Mouse (Mus musculus) naive thymus-derived CD4-positive, alpha-beta T cell, adult 2 months (primary cell): ENCODE measurements around the gene Tcea3.

Experiments used
- DNase-seq: peaks from one replicate; pipeline ENCODE4 v3.0.0-alpha.2; 2011; ENCODE audit warnings: low read depth

Tcea3 gene

DNA sequence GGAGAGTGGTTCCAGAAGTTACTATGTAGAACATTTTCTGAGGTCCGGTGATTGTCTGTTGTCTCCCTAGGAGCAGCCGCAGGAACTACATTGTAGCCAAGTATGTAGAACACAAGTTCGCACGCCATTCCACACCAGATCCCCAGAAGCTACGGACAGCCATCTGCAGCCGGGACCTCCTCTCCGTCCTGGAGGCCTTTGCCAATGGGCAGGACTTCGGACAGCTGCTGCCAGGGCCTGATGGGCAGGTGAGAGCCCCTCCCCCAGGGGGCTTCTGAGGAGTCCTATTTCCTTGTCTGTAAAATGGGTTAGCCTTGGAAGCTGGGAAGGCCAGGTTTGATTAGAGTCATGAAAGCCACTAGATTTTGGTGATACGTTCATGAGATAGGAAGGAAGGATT is 8.4 kb upstream of the Tcea3 start:
- no peak for DNase-seq

DNA sequence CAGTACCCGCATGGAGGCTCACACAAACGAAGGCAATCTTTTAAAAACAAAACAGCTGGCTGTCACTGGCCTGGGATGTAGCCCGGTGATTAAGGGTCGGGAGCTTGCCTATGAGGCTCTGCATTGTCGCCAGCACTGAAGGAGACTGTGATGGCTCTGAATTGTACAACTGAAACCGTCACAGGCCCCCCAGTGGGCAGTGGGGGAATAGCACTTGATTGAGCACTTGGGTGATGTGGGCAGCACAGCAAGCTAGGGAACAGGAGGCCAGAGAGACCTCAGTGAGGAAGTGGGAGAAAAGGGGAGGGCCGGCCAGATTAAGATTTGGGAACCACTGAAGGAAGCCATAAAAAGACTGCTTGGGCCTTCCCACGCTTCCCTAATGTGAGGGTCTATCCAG is 7.9 kb upstream of the Tcea3 start:
- DNase-seq = peak; percentile 84

DNA sequence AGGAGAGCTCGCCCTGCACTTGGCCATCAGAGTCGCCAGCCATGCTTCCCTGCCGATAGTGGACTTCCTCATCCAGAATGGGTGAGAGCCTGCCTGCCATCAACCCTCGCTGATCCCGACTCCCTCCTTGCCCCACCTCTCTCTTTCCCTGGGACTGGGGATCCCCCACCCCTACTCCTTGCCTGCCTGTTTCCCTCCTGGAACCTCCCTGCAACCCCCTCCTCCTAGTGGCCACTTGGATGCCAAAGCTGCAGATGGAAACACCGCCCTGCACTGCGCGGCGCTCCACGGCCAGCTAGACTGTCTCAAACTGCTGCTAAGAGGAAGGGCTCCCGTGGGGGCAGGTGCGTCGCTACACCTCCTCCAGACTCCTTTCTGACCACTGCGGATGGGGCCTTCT is 7.4 kb upstream of the Tcea3 start:
- no peak for DNase-seq

DNA sequence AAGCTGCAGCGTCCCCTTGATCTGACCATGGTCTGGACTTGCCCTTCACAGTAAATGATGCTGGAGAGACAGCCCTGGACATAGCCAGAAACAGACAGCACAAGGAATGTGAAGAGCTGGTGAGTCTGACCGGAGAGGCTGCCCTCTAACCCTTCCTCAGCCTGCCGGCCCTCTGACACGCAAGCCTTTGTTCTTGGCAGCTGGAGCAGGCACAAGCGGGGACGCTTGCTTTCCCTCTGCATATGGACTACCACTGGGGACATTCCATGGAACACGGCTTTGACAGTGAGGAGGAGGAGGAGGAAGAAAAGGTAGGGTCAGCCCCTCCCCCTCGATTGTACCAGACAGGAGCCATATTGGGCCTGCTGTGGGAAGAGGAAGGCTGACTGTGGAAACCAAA is 6.6 kb upstream of the Tcea3 start:
- no peak for DNase-seq

DNA sequence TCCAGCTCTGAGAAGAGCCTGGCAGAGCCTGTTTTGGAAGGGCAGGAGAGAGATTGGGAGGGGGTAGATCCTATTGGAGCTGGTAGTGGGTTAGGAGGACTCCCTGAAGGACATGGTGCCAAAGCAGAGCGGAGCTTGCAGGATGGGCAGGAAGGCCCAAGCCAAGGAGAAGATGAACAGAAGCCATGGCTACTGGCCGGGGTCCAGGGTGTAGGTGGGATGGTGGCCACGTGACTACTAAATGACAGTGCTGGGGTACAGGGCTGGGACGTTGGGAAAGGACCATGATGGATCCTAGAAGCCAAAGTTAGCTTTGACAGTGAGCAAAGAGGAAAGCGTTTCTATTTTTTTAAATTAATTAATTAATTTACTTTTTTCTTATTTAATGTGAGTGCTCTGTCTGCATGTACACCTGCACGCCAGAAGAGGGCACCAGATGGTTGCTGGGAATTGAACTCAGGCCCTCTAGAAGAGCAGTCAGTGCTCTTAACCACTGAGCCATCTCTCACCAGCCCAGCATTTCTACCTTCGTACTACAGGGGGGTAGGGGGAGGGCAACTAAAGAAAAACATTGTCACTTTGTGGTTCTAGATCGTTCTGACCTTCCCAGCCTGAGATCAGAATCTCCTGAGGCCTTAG is 5.3 kb upstream of the Tcea3 start:
- DNase-seq = peak; percentile 33

DNA sequence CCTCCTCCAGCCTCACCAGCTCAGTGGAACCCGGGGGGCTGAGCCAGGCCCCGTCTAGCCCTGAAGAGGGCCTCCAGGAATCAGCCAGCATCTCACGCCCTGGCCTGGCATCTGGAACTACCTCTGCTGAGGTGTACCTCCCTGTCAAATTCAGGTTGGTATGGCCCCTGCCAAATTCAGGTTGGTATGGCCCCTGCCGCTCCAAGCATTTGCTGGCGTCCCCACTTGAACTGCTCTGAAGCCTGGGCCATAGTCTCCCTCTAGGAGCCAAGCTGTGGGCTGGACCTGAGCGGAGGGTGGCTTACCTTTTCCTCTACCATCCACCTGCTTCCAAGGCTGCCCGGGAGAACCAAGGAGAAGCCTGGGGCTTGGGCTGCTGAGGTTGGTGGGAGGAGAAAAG is 4.8 kb upstream of the Tcea3 start:
- DNase-seq = no peak

DNA sequence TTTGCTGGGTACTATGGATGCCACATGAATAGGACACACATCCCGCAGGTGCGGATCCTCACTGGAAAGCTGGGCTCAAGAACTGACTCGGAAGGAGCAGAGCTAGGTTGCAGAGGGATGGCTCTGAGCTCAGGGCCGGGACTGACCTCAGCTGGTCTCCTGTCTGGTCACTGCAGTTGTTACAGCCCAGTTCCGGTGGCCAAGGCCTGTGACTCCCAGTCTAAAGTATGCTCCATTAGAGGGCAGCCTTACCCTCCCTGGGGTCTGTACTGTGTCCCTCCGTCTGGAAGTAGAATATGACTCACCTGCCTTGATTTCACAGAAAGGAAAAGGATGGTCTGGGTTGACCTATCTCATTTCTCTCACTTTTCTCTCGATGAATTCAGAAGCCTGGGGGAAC is 3.3 kb upstream of the Tcea3 start:
- no peak for DNase-seq

DNA sequence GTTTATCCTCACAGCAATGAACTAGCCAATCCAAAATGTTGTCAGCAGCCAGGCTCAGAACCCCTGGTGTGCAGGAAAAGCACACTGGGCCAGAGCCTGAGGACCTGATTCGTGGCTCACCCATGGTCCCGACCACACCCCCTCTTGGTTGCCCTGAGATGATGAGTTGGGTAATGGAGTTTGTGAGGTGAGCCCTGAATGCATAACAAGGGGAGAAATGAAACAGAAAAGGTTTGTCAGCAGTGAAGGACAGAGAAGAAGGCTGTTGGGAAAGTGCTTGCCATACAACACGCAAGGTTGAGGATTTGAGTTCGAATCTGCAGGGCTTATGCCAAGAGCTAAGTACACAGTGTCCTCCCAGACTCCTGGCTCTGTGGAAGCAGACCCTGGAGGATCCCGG is 1.8 kb upstream of the Tcea3 start:
- no peak for DNase-seq

DNA sequence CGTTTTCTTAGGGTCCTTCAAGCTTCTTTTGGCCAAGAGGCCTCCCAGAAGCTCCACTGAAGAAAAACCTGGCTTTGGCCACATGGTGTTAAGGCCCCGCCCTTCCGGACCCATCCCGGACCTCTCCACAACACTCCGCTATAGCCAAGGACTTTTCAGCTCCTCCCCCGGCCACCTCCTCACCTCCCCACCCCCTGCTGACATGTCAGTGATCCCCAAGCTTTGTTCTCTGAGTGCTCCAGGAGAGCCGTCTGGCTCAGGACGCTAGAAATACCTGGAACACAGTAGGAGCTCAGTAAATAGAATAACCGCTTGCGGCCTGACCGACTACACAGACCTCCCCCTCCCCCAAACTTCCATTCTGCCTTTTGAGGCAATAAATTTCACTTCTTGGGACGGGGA is 960 bp upstream of the Tcea3 start:
- no peak for DNase-seq

DNA sequence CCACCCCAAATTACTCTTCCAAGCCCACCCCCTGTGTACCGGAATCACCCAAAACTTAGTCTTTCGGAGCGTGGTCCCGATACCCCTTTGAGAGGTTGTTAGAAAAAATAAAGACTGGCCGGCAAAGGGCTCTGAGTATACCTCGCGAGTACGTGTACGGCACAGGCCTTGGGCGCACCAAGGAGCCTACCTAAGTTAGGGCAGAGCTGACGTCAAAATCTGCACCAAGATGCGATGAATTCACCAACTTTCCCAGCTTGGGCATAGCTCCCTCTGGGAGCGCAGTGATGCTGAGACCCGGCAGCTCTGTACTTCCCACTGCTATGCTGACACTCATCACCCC is 172 bp upstream of the Tcea3 start:
- DNase-seq = no peak

DNA sequence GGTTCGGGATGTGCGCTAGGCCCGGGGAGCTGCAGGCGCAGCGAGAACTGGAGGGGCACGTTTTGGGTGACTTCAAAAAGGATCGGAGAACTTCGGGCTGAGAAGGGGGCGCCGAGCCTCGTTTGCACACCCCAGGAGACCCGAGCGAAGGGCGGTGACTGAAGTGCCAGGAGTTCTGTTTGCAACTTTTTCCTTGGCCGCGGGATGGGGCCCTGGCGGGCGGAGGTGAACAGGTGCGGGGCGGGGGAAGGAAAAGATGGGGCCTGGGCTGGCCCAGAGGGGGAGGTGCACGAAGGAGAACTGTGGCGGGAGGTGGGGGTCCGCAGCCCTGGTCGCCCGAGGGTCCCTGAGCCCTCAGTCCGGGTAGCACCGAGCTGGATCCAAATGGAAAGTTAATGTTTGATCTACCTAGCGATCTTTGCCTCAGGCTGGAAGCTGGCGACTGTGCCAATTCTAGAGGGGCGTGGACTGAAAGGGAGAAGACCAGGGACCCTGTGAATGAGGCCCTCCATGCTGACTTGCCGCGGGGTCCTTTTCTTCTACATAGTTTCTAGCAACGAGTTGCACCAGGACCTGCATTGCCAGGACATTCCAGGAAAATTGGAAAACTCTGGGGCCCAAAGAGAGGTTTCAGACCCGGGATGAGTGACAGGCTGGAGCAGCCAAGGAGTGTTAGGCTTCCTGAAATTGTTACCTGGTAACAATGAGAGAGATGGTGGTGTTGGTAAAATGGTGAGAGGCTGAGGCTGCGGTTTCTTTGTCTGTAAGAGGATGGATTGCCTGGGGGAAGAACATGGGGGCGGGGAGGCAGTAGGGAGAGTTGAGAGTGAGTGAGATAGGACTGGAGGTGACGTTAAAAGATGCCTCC is 1.2 kb downstream of the Tcea3 start:
- DNase-seq = no peak

DNA sequence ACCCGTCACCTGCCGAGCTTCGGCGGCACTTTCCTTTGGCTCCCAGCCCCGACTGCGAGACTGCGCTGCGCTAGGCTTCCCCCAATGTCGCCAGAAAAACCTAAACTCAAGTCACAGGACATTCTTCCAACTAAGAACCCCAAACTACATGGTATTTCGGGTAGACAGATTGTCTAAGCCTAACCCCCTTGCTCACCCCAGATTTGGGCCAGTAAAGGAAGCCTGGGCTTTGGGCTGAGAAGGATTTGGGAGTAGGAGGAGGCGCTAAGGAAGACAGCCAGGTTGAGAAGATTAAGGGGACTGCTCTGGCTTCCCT is 1.8 kb downstream of the Tcea3 start:
- no peak for DNase-seq

DNA sequence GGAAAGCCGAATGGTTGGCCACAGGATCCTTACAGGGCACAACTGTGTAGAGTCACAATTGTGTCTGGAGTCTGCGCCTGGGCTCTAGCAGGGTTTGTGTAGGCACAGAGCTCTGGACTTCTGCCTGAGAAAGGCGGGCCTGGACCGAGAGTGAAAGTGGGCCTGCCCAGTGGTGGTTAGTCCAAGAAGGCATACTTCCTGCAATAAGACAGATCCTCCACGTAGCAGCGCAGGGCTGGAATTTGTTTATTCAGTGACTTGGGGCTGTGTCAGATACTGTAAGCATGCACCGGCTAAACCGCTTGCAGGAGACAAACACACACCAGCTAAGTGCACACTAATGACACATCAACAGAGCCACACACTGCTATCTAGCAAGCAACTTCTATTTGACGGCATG is 2.3 kb downstream of the Tcea3 start:
- DNase-seq = no peak

DNA sequence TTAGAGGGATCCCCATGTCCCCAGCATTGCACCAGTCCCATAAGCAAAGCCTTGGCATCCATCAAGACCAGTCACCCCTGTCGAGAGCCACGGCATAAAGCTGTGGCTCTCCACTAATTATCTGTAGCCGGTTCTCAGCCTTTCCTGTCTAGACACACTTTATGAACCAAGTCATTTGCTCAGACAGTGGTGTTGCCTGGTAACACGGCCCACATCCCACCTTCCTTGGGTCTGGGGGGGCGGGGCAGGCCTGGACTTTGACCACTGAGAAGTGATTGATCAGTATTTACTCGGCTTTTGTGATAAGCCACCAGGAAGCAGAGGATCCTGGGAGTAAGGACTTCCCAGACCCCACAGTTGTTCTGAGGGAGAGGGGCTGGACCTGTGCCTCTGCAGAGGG is 8.4 kb downstream of the Tcea3 start:
- no peak for DNase-seq

DNA sequence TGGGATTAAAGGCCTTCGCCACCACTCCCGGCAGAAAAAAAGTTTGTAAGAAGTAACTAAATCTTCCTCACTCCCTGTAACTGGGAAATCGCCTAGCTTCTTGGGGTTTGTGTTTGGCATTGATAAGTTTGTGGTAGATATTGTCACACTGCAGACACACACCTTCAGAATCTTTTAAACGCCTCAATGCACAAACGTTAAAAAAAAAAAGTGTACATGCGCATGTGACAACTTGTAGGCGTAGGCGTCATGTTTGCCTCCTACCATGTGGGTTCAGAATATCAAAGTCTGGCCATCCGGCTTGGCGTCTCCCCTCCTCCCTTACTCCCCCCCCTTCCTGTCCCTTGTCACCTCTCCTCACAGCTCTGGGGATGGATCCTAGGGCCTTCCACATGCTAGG is 9.2 kb downstream of the Tcea3 start:
- no peak for DNase-seq

DNA sequence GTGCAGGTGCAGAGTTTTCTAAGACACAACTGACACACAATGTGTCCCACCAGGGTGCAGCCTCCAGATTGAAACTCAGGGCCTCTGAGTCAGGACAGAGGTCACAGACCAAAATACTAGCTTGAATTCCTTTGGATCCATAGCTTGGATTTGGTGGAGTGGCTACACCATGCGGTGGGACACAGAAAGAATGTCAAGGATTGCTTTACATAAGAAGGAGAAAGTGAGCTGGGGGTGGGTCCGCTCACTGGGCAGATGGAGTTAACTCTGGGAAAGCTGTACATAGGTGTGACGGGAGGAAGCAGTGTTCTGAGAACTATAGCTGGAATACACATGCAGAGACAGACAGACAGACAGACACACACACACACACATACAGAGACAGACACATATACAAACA is 12.4 kb downstream of the Tcea3 start:
- DNase-seq = no peak

DNA sequence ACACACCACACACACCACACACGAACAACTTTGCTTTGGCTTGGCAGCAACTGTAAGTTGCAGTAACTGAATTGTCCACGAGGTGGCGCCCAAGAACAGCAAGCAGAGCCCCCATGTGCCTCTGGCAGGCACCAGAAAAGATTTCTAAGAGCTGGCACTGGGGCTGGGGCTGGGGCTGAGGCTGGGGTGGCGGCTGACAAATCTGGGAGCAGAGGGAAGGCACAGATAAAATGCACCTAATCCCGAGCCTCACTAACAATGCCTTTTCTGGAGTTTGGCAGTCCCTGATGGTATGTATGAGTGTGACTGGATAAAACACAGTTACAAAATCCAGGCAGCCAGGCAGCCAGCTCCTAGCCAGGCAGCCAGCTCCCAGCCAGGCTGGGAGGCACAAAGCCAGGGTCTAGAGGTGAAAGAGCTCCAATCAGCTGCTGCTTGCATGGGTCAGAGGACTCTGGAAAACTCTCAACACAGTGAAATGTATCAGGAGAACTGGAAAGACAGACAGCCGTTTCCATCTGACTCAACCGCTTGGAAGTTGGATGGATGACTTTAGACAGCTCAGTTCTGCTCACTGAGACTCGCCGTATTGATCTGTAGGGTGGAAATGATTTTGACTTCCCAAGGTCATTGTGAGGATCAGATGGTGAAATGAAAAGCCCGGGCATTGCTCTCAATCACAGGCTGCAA is 13.1 kb downstream of the Tcea3 start:
- DNase-seq = peak; percentile 90

DNA sequence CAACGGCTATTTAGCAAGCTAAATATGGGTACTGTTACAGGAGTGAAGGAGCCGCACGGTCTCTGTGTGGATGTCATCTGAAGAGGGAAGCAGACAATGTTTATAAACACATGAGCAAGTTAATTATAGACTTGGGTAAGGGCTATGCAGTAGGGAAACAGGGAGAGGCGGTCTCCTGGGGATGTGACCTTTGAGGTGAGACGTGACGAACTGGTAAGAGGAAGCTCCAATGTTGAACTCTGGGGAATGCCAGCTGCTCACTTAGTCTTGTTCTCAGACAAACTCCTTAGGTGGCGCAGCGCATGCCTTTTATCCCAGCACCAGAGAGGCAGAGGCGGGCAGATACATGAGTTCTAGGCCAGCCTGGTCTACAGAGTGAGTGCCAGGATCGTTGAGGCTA is 14.4 kb downstream of the Tcea3 start:
- DNase-seq = no peak

DNA sequence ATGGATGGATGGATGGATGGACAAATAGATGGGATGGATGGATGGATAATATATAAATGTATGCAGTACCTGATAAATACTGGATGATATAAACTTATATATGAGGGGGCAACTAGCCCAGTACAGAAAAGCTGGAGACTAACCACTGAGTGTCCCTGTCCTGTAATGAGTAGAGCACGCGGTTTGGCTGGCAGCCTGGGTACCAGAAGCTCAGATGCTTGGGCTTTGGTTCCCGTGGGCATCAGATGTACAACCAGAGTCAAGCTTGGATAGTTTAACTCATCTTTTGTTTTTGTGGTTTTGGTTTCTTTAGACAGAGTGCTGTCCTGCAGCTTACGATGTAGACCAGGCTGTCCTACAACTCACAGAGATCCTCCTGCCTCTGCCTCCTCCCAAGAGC is 16.0 kb downstream of the Tcea3 start:
- no peak for DNase-seq

DNA sequence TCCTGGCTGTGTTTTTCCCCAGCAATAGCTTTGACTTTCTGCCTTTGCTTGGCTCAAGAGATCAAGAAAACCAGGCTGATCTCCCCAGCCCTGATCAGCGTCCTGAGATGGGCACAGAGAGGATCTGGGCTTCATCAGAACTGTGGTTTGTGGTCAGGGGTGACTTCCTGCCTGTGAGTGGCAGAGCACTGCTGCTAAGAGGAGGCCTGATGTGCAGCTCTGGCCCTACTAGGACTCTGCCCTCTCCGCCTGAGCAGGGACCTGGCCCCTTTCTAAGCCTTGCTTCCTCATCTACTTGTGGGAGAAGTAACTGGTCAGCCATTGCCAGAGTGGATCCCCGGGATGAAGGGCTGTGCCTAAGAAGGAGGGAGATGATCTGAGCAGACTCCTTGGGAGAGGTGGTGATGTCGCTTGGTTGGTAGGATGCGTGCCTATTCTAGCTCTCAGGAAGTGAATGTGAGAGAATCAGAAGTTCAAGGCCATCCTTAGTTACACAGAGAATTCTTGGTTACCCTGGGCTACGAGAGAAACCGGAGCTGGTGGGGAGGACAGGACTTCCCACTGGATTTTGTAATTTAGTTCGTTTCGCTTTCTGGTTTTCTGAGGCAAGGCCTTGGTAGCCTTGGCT is 19.3 kb downstream of the Tcea3 start:
- peak; percentile 76 for DNase-seq

DNA sequence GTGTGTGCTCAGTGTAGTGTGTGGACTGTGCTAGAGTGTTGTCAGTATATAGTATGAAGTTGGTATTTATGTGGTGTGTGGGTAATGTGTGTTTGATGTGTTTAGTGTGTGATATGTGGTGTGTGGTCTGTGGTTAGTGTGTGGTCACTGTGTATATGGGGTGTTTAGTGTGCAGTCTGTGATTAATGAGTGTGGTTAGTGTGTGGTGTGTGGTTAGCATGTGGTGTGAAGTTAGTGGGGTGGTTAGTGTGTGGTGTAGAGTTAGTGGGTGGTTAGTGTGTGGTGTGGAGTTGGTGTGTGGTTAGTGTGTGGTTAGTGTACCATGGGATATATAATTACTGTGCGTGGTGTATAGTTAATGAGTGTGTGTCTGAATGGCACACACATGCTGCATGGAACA is 21.4 kb downstream of the Tcea3 start:
- DNase-seq = peak; percentile 24

DNA sequence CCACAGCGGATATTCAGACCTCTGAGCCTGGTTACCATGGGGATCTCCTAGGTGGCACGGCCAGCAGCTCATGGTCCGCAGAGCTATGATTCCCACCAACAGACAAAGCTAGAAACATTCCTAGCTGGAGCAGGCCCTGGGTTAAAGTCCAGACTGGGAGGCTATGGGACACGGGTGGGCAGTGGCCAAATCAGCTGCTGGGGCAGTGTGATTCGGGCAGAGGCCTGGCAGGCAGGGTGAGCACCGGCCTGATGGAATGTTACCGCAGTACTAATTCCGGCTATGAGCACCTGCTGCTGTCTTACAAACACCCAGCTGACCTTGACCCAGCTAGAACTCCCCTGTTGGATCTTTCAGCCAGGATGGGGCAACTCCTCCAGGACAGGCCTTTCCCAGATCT is 23.1 kb downstream of the Tcea3 start:
- DNase-seq = no peak

DNA sequence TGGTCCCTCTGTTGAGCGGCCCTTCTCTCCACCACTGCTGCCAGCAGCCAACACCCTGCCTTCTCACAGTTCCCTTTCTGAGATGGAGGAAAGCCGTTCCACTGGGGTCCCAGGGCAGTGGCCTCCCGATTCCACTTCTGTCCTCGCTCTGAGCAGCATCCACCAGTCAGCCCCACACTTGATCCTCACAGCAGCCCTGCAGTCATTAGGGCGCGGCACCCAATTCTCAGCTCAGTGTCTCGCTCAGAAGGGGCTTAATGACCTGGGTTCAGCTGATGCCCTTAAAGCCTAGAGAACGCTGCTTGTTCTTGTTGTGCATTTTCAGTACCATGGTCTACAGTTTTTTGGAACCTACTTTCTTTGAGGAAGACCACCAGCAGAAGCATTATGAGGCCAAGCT is 33.6 kb downstream of the Tcea3 start:
- DNase-seq = no peak
